Mouse (Mus musculus) liver, adult 2 months (tissue): Measurements from ENCODE around the gene Fignl1.

Experiments
- CTCF ChIP-seq: fragments of 200-500 bp; IDR thresholded peaks from 2 replicates; pipeline ENCODE4 v1.5.1; 2011; ENCODE audit warnings: low read depth, low read length, control low read depth
- POLR2A ChIP-seq: fragments of 200-500 bp; IDR thresholded peaks from 2 replicates; pipeline ENCODE4 v1.6.1; 2011; ENCODE audit warnings: low read length, control low read depth; ENCODE audit not compliant: insufficient read depth; ENCODE audit errors: extremely low read depth

DNA sequence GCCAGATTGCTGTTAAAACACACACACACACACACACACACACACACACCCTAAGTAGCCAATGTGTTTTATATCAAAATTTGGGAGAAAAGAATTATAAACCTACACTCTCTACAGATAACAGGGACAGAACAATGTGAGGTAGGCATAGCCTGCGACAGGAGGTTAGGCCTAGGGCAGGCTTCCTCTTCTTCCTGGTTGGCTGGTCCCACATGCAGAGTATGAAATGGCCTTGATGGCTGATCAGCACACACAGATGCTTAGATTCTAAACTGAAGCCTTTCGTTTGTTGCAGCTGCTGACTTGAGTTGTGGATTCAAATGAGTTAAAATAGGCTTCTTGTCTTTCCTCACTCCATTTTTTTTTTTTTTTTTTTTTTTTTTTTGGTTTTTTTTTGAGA is 31.0 kb downstream of the Fignl1 start:
- TF ChIP-seq CTCF (no peak), POLR2A (no peak)
